Mouse (Mus musculus): Measurements from ENCODE around the gene Srpr.

DNA sequence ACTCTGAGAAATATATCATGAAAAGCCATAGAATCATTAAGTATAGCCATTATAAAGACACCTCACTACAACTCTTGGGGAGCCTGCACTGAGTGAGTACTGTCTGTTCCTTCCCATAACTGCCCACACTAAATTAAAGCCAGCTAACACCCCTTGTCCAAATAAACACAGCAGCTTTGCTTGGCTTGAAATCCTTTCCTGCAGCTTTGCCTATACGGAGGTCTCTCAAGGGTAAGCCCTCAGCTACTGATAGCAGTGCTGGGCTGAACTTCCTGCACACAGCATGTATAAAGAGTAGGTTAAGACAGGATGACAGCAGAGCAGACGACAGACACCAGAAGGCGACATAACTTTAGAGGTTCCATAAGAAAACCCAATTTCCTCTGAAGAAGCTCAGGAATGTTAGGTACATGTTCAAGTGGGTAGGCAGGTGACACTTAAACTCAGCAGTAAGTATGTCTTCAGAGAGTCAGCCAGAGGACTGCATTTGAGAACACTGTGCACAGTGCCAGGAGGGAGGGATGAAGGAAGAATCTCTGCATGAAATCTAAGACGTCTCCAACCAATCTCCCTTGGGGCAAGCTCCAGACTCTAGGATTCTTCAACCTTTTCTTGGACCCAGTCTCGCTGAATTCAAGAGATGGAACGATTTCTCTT, 39.1 kb downstream of the Srpr start:
- no peak for TF ChIP-seq POLR2A (IDR thresholded peaks at IDR 0.05; ENCODE audit: extremely low read depth, insufficient read depth, low read length)
- no peak for TF ChIP-seq CTCF (IDR thresholded peaks at IDR 0.05; ENCODE audit: extremely low read depth, insufficient read depth, low read length)

Measured in cortical plate, adult 2 months (tissue).